Mouse (Mus musculus): ENCODE data around the gene AI837181. TPM values are rescaled to one million over a fixed set of nuclear protein-coding genes. Genes with fewer than 3 reads are reported as not detected.

Gene AI837181
- polyA plus RNA-seq, 1 experiment from 2014 or later: 44.4 TPM

GRCm38 (mm10) chr19:5455037-5455436 lies 30.1 kb downstream of the AI837181 start:
- Histone ChIP-seq H3K4me2 (peak overlapping the region; percentile 99), H3K36me3 (ENCODE audit: poor library complexity, severe bottlenecking) (0 out of 2 replicates have a peak, but pooled peaks cover 9% of the 10 kb centered on the region), H3K9ac (0 out of 2 replicates have a peak overlapping the region, but pooled peaks have one; percentile 22), H3K9me3 (replicated peaks) (no peaks in the 10 kb centered on the region), H3K27ac (no peak overlapping the region), H3K27me3 (peaks cover 19% of the 10 kb centered on the region), H3K4me3 (peak overlapping the region; percentile 77; the same call in 1 of the 2 replicates), H3K4me1 (peaks cover 36% of the 10 kb centered on the region)
- WGBS: 84% methylated on average over 12 of the region's 12 CpGs
- ATAC-seq: no peak

GRCm38 (mm10) chr19:5455568-5455967 lies 30.6 kb downstream of the AI837181 start:
- peaks cover 37% of the 10 kb centered on the region for H3K4me1 ChIP-seq

GRCm38 (mm10) chr19:5456241-5456921 lies 31.4 kb downstream of the AI837181 start:
- Histone ChIP-seq H3K27ac (peak overlapping the region; percentile 96), H3K9ac (peak overlapping the region; percentile 89), H3K4me1 (peaks cover 43% of the 10 kb centered on the region), H3K27me3 (peaks cover 6% of the 10 kb centered on the region; the same call in 1 of the 2 replicates), H3K36me3 (ENCODE audit: poor library complexity, severe bottlenecking) (0 out of 2 replicates have a peak, but pooled peaks cover 9% of the 10 kb centered on the region), H3K9me3 (replicated peaks) (no peaks in the 10 kb centered on the region), H3K4me2 (peak overlapping the region; percentile 99), H3K4me3 (peak overlapping the region; percentile 77)
- WGBS: 5% methylated on average over 26 of the region's 26 CpGs
- no peak for ATAC-seq

More at GRCm38 (mm10) chr19:5455568-5455967, 30.6 kb downstream of the AI837181 start:
- ATAC-seq: no peak
- H3K27me3 ChIP-seq: peaks cover 13% of the 10 kb centered on the region
- H3K9ac ChIP-seq: 0 out of 2 replicates have a peak overlapping the region, but pooled peaks have one; percentile 22
- H3K4me2 ChIP-seq: peak overlapping the region; percentile 99
- 0 out of 2 replicates have a peak, but pooled peaks cover 9% of the 10 kb centered on the region for H3K36me3 ChIP-seq (ENCODE audit: poor library complexity, severe bottlenecking)
- H3K27ac ChIP-seq: peak overlapping the region; percentile 14; the same call in 1 of the 2 replicates
- WGBS: 69% methylated on average over 8 of the region's 8 CpGs
- H3K9me3 ChIP-seq (replicated peaks): no peaks in the 10 kb centered on the region
- H3K4me3 ChIP-seq: peak overlapping the region; percentile 77

GRCm38 (mm10) chr19:5456922-5457745 lies 32.2 kb downstream of the AI837181 start:
- peak; percentile 95 for ATAC-seq
- peaks cover 49% of the 10 kb centered on the region for H3K4me1 ChIP-seq
- peak overlapping the region; percentile 89 for H3K9ac ChIP-seq
- peak overlapping the region; percentile 99 for H3K4me2 ChIP-seq
- H3K9me3 ChIP-seq (replicated peaks): no peaks in the 10 kb centered on the region
- H3K27me3 ChIP-seq: peaks cover 4% of the 10 kb centered on the region; the same call in 1 of the 2 replicates
- peak overlapping the region; percentile 77 for H3K4me3 ChIP-seq
- H3K27ac ChIP-seq: peak overlapping the region; percentile 96
- WGBS: under 1% methylated on average over 70 of the region's 70 CpGs
- H3K36me3 ChIP-seq (ENCODE audit: poor library complexity, severe bottlenecking): peaks cover 9% of the 10 kb centered on the region; the same call in 1 of the 2 replicates

GRCm38 (mm10) chr19:5457746-5458442 lies 33.0 kb downstream of the AI837181 start, which contains the start of gene Ccdc85b:
Ccdc85b (minus strand) TSS chr19:5457894.
- 14% methylated on average over 14 of the region's 14 CpGs for WGBS
- ATAC-seq: no peak; the same call in 1 of the 2 replicates
- no peaks in the 10 kb centered on the region for H3K9me3 ChIP-seq (replicated peaks)
- peaks cover 4% of the 10 kb centered on the region; the same call in 1 of the 2 replicates for H3K27me3 ChIP-seq
- H3K4me2 ChIP-seq: peak within 1 kb of the TSS; percentile 99
- peaks cover 49% of the 10 kb centered on the region for H3K4me1 ChIP-seq
- H3K27ac ChIP-seq: peak within 1 kb of the TSS; percentile 96
- H3K9ac ChIP-seq: peak within 1 kb of the TSS; percentile 89
- peaks cover 17% of the 10 kb centered on the region for H3K36me3 ChIP-seq (ENCODE audit: poor library complexity, severe bottlenecking)
- H3K4me3 ChIP-seq: peak within 1 kb of the TSS; percentile 77

- peaks cover 4% of the 10 kb centered on the region; the same call in 1 of the 2 replicates for H3K27me3 ChIP-seq
- H3K9ac ChIP-seq: no peak overlapping the region
- no peak for ATAC-seq
- no peak overlapping the region for H3K4me3 ChIP-seq
- no peak overlapping the region for H3K27ac ChIP-seq
- H3K4me1 ChIP-seq: peaks cover 54% of the 10 kb centered on the region
- peaks cover 24% of the 10 kb centered on the region for H3K36me3 ChIP-seq (ENCODE audit: poor library complexity, severe bottlenecking)
- H3K4me2 ChIP-seq: no peak overlapping the region
- WGBS: 66% methylated on average over 7 of the region's 7 CpGs
- no peaks in the 10 kb centered on the region for H3K9me3 ChIP-seq (replicated peaks)
Measured at GRCm38 (mm10) chr19:5459019-5459418, 34.1 kb downstream of the AI837181 start.

- peaks cover 4% of the 10 kb centered on the region; the same call in 1 of the 2 replicates for H3K27me3 ChIP-seq
- WGBS: 24% methylated on average over 3 of the region's 3 CpGs
- peak overlapping the region; percentile 80 for H3K4me3 ChIP-seq
- peak overlapping the region; percentile 84 for H3K9ac ChIP-seq
- H3K4me2 ChIP-seq: peak overlapping the region; percentile 97
- no peak for ATAC-seq
- peaks cover 54% of the 10 kb centered on the region for H3K4me1 ChIP-seq
- H3K36me3 ChIP-seq (ENCODE audit: poor library complexity, severe bottlenecking): peaks cover 27% of the 10 kb centered on the region
- peak overlapping the region; percentile 68 for H3K27ac ChIP-seq
- H3K9me3 ChIP-seq (replicated peaks): no peaks in the 10 kb centered on the region
Measured at GRCm38 (mm10) chr19:5459896-5460295, 35.0 kb downstream of the AI837181 start.

- Histone ChIP-seq H3K36me3 (ENCODE audit: poor library complexity, severe bottlenecking) (peaks cover 33% of the 10 kb centered on the region), H3K27ac (peak within 1 kb of the TSS; percentile 68), H3K4me2 (peak within 1 kb of the TSS; percentile 97), H3K9me3 (replicated peaks) (no peaks in the 10 kb centered on the region), H3K9ac (peak within 1 kb of the TSS; percentile 84), H3K4me1 (peaks cover 48% of the 10 kb centered on the region), H3K4me3 (peak within 1 kb of the TSS; percentile 80), H3K27me3 (peaks cover 4% of the 10 kb centered on the region; the same call in 1 of the 2 replicates)
- peak; percentile 63 for ATAC-seq
- under 1% methylated on average over 32 of the region's 32 CpGs for WGBS
Measured at GRCm38 (mm10) chr19:5460465-5460911, 35.5 kb downstream of the AI837181 start, which contains the start of gene Fibp. Fibp (plus strand) TSS chr19:5460615.

GRCm38 (mm10) chr19:5461411-5461810 lies 36.5 kb downstream of the AI837181 start:
- peaks cover 4% of the 10 kb centered on the region; the same call in 1 of the 2 replicates for H3K27me3 ChIP-seq
- H3K4me2 ChIP-seq: peak overlapping the region; percentile 97
- 92% methylated on average over 6 of the region's 6 CpGs for WGBS
- H3K9me3 ChIP-seq (replicated peaks): no peaks in the 10 kb centered on the region
- ATAC-seq: no peak
- H3K9ac ChIP-seq: peak overlapping the region; percentile 84; the same call in 1 of the 2 replicates
- H3K4me3 ChIP-seq: peak overlapping the region; percentile 80
- peaks cover 39% of the 10 kb centered on the region for H3K4me1 ChIP-seq
- H3K27ac ChIP-seq: no peak overlapping the region
- peaks cover 43% of the 10 kb centered on the region for H3K36me3 ChIP-seq (ENCODE audit: poor library complexity, severe bottlenecking)

- Histone ChIP-seq H3K4me3 (no peak overlapping the region), H3K27me3 (peaks cover 4% of the 10 kb centered on the region; the same call in 1 of the 2 replicates), H3K27ac (no peak overlapping the region), H3K4me2 (no peak overlapping the region), H3K9ac (no peak overlapping the region), H3K36me3 (ENCODE audit: poor library complexity, severe bottlenecking) (peaks cover 59% of the 10 kb centered on the region), H3K9me3 (replicated peaks) (no peaks in the 10 kb centered on the region), H3K4me1 (peaks cover 31% of the 10 kb centered on the region)
- ATAC-seq: no peak
- 92% methylated on average over 9 of the region's 9 CpGs for WGBS
Measured at GRCm38 (mm10) chr19:5463212-5463611, 38.3 kb downstream of the AI837181 start.

Data from forebrain, embryonic 13.5 days (tissue).